Mouse (Mus musculus) heart, postnatal 0 days (tissue): ENCODE data around the gene 4931406P16Rik.

Experiments
- CTCF ChIP-seq: IDR thresholded peaks from 2 replicates; pipeline ENCODE4 v1.5.1; 2016; ENCODE audit warnings: antibody characterized with exemption, control low read depth, low read depth
- EP300 ChIP-seq: IDR thresholded peaks from 2 replicates; pipeline ENCODE4 v1.6.1; 2016; ENCODE audit warnings: antibody characterized with exemption, low read depth

GRCm38 (mm10) chr7:34323351-34323750 lies 10.0 kb upstream of the 4931406P16Rik start:
- TF ChIP-seq CTCF, result no peak
- TF ChIP-seq EP300, result no peak
